Mouse (Mus musculus) cortical plate, adult 2 months (tissue): ENCODE data around the gene Dagla. TPM values are rescaled to one million over a fixed set of nuclear protein-coding genes. Genes with fewer than 3 reads are reported as not detected.

Experiments used
- H3K27ac ChIP-seq: fragments of 200-500 bp; 2 replicates; pipeline ENCODE4 v1.5.1; 2012; ENCODE audit warnings: low read length, control low read depth, inconsistent platforms; ENCODE audit not compliant: insufficient read depth
- H3K4me1 ChIP-seq: fragments of 200-500 bp; 2 replicates; pipeline ENCODE4 v1.6.1; 2011; ENCODE audit warnings: low read length; ENCODE audit not compliant: control insufficient read depth, insufficient read depth
- H3K4me3 ChIP-seq: fragments of 200-500 bp; 2 replicates; pipeline ENCODE4 v1.5.1; 2011; ENCODE audit warnings: mild to moderate bottlenecking, low read length, control low read depth; ENCODE audit not compliant: insufficient read depth
- CTCF ChIP-seq: fragments of 200-500 bp; IDR thresholded peaks from 2 replicates; pipeline ENCODE4 v1.5.1; 2011; ENCODE audit warnings: mild to moderate bottlenecking, control low read depth, low read length; ENCODE audit not compliant: insufficient read depth; ENCODE audit errors: extremely low read depth
- POLR2A ChIP-seq: fragments of 200-500 bp; IDR thresholded peaks from 2 replicates; pipeline ENCODE4 v1.6.1; 2011; ENCODE audit warnings: mild to moderate bottlenecking, low read length, control low read depth; ENCODE audit not compliant: insufficient read depth; ENCODE audit errors: extremely low read depth
- polyA plus RNA-seq: library from polyadenylated mRNA; depleted of rRNA; stranded (reverse); fragments of >200 nt; gene quantifications from 2 replicates; pipeline ENCODE4 v1.2.3, GENCODE M21; 2012; rRNA removed

The Dagla gene
- 69.9 and 75.1 TPM in 2 replicates for polyA plus RNA-seq

- Histone ChIP-seq H3K4me1 (peaks cover 19% of the 10 kb centered on the region), H3K4me3 (peak within 1 kb of the TSS; percentile 91), H3K27ac (peak within 1 kb of the TSS; percentile 89)
- TF ChIP-seq CTCF (peak; percentile 58), POLR2A (no peak)
These were observed at the start of gene Dagla for GRCm38 (mm10) chr19:10304810-10305544. Gene Dagla (minus strand): TSS chr19:10304877.

GRCm38 (mm10) chr19:10352218-10352617 is 47.5 kb upstream of the Dagla start:
- Histone ChIP-seq H3K4me3 (no peak overlapping the region), H3K4me1 (no peaks in the 10 kb centered on the region), H3K27ac (no peak overlapping the region)
- TF ChIP-seq POLR2A (no peak), CTCF (no peak)

GRCm38 (mm10) chr19:10347628-10348273 is 43.1 kb upstream of the Dagla start:
- Histone ChIP-seq H3K4me3 (no peak overlapping the region), H3K4me1 (no peaks in the 10 kb centered on the region), H3K27ac (no peak overlapping the region)
- TF ChIP-seq POLR2A (no peak), CTCF (no peak)

GRCm38 (mm10) chr19:10345696-10346095 is 41.0 kb upstream of the Dagla start:
- Histone ChIP-seq H3K4me3 (no peak overlapping the region), H3K4me1 (peaks cover 5% of the 10 kb centered on the region; the same call in 1 of the 2 replicates), H3K27ac (no peak overlapping the region)
- TF ChIP-seq CTCF, result no peak
- TF ChIP-seq POLR2A, result no peak

- Histone ChIP-seq H3K4me3 (no peak overlapping the region), H3K27ac (no peak overlapping the region), H3K4me1 (peaks cover 5% of the 10 kb centered on the region; the same call in 1 of the 2 replicates)
- TF ChIP-seq POLR2A (no peak), CTCF (no peak)
These were observed 39.2 kb upstream of the Dagla start for GRCm38 (mm10) chr19:10343866-10344265.

- H3K4me1 ChIP-seq, result peaks cover 5% of the 10 kb centered on the region; the same call in 1 of the 2 replicates
- TF ChIP-seq POLR2A (no peak), CTCF (no peak)
- H3K4me3 ChIP-seq, result no peak overlapping the region
- H3K27ac ChIP-seq, result no peak overlapping the region
These were observed 37.3 kb upstream of the Dagla start for GRCm38 (mm10) chr19:10341817-10342439.

- H3K4me1 ChIP-seq, result peaks cover 5% of the 10 kb centered on the region; the same call in 1 of the 2 replicates
- no peak overlapping the region for H3K27ac ChIP-seq
- peak; percentile 81 for TF ChIP-seq CTCF
- no peak for TF ChIP-seq POLR2A
- H3K4me3 ChIP-seq, result no peak overlapping the region
These were observed 36.5 kb upstream of the Dagla start for GRCm38 (mm10) chr19:10341152-10341551.

- Histone ChIP-seq H3K4me3 (no peak overlapping the region), H3K4me1 (peaks cover 5% of the 10 kb centered on the region; the same call in 1 of the 2 replicates), H3K27ac (no peak overlapping the region)
- TF ChIP-seq POLR2A (no peak), CTCF (no peak)
These were observed 36.0 kb upstream of the Dagla start for GRCm38 (mm10) chr19:10340661-10341060.

GRCm38 (mm10) chr19:10339271-10339670 is 34.6 kb upstream of the Dagla start:
- H3K4me1 ChIP-seq, result peaks cover 7% of the 10 kb centered on the region; the same call in 1 of the 2 replicates
- H3K4me3 ChIP-seq, result no peak overlapping the region
- H3K27ac ChIP-seq, result no peak overlapping the region
- no peak for TF ChIP-seq POLR2A
- no peak for TF ChIP-seq CTCF
